10 mouse cellular contexts compared by ENCODE assay signal in the genomic region with DNA sequence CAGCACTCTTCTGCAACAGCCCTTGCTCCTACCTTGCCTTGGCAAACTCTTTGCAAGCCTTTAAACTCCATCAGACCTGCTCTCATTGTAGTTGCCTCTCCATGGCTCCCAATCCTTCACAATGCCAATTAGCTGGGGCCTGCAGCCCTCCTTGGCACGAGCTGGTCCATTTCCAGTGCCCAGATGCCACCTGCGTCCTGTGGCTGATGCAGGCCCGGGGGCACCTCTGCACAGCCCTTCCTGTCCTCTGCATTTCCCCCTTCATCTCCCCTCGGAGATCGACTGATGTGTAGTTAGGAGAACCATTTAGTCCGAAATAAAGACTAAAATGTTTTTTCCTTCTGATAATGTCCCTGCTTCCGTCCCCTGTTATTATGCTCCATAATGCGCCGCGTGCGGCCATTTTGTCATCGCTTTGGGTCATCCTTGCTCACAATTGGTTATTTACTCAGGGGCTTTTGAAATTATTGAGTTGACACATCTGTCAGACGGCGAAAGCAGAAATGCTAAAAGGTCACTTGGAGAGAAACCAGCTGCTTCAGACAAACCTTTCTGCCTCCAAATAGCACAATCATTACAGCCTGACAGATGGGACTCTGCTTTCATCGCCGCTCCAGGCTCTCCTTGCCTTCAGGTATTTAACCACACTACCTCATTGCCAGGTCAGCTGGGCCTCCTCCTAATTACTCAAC.
DNase-seq lines count a peak whose midpoint lies in the region; ATAC-seq and TF ChIP-seq lines count a peak whose summit lies in the region.
"Had no signal": no experiment of that assay in that cellular context is flagged by ENCODE, and none has a peak within 500 bp of the region (broad histone marks: within the 10 kb centered on the region; RNA-seq: fewer than 3 reads in every experiment).

No protein-coding gene starts in this region.

- no peak overlapping the region for H3K4me3 ChIP-seq in hindbrain, embryonic 10.5 days
- H3K4me3 ChIP-seq in midbrain, embryonic 14.5 days (replicated peaks; ENCODE audit: low read depth, low read length), result no peak overlapping the region

- TF ChIP-seq CTCF in brain, embryonic 14.5 days (IDR thresholded peaks at IDR 0.05; ENCODE audit: borderline replicate concordance, extremely low read depth, insufficient read depth, insufficient read length), result no peak

- intact Hi-C loops in heart, postnatal 10 days (cut with DNase I), result no loop called here

- H3K4me2 ChIP-seq in midbrain, embryonic 14.5 days (ENCODE audit: low read length), result no peak overlapping the region; the same call in 1 of the 2 replicates

- ATAC-seq in midbrain, embryonic 14.5 days (ENCODE audit: low FRiP score, low TSS enrichment), result no peak

- TF ChIP-seq POLR2A in brain, embryonic 14.5 days (IDR thresholded peaks at IDR 0.05; ENCODE audit: borderline replicate concordance, extremely low read depth, insufficient read depth, insufficient read length, poor library complexity, severe bottlenecking), result no peak

- H3K9ac ChIP-seq in midbrain, embryonic 14.5 days (replicated peaks; ENCODE audit: low read length), result no peak overlapping the region

- no peaks in the 10 kb centered on the region for H3K36me3 ChIP-seq in hindbrain, embryonic 10.5 days
- H3K36me3 ChIP-seq in midbrain, embryonic 14.5 days (ENCODE audit: control insufficient read depth, insufficient read depth, low read length), result no peaks in the 10 kb centered on the region

- no peaks in the 10 kb centered on the region for H3K4me1 ChIP-seq in hindbrain, embryonic 10.5 days (replicated peaks)
- no peaks in the 10 kb centered on the region for H3K4me1 ChIP-seq in midbrain, embryonic 14.5 days (ENCODE audit: control insufficient read depth, insufficient read depth, low read length)

- 80% methylated on average over 16 of the region's 16 CpGs for WGBS in hindbrain, embryonic 10.5 days
- 63% methylated on average over 16 of the region's 16 CpGs for WGBS in midbrain, embryonic 14.5 days

- DNase-seq in heart, postnatal 10 days, result peak; percentile 15 to 27
- DNase-seq in heart, adult 9 months (ENCODE audit: low spot score in 2 of 2), result no peak
- peak; percentile 73 for DNase-seq in brain, embryonic 14.5 days (ENCODE audit: low read depth)
- DNase-seq in hindbrain, embryonic 10.5 days (ENCODE audit: low spot score), result peak; percentile 5
- peak; percentile 39 for DNase-seq in midbrain, embryonic 14.5 days
- no peak for DNase-seq in right cerebral cortex, postnatal 14 days
- no peak for DNase-seq in right cerebral cortex, postnatal 10 days (ENCODE audit: low spot score in 2 of 2)
- DNase-seq: gastrocnemius, postnatal 25 days; layer of hippocampus, postnatal 36 days; thymus, postnatal 36 days had no signal

- peak overlapping the region; percentile 62 for H3K27ac ChIP-seq in hindbrain, embryonic 10.5 days
- H3K27ac ChIP-seq in midbrain, embryonic 14.5 days (replicated peaks; ENCODE audit: low read depth, low read length), result peak overlapping the region; percentile 52; the same call in 1 of the 2 replicates

- no peaks in the 10 kb centered on the region for H3K27me3 ChIP-seq in hindbrain, embryonic 10.5 days (ENCODE audit: insufficient read depth, poor library complexity, severe bottlenecking)
- no peaks in the 10 kb centered on the region for H3K27me3 ChIP-seq in midbrain, embryonic 14.5 days (ENCODE audit: control insufficient read depth, insufficient read depth, low read length)

- H3K9me3 ChIP-seq in hindbrain, embryonic 10.5 days, result no peaks in the 10 kb centered on the region
- no peaks in the 10 kb centered on the region for H3K9me3 ChIP-seq in midbrain, embryonic 14.5 days (ENCODE audit: control insufficient read depth, low read length)

Comparison
In these comparisons a context has a peak if more than half of its experiments do, and no peak if none do; other contexts are left out.
1. DNase-seq: peak in heart, postnatal 10 days (2 of 2), brain, embryonic 14.5 days (single experiment), hindbrain, embryonic 10.5 days (single experiment) and midbrain, embryonic 14.5 days (single experiment); none in heart, adult 9 months (0 of 2), right cerebral cortex, postnatal 14 days (single experiment) and right cerebral cortex, postnatal 10 days (0 of 2).